Mouse (Mus musculus): ENCODE measurements around the gene Dnaja2.

Dnaja2 gene

GRCm38 (mm10) chr8:85554391-85555180 lies 558 bp downstream of the Dnaja2 start:
- peak; percentile 6 to 28 for DNase-seq

- DNase-seq, result no peak
Measured at GRCm38 (mm10) chr8:85551934-85552333, 3.2 kb downstream of the Dnaja2 start.

DNA sequence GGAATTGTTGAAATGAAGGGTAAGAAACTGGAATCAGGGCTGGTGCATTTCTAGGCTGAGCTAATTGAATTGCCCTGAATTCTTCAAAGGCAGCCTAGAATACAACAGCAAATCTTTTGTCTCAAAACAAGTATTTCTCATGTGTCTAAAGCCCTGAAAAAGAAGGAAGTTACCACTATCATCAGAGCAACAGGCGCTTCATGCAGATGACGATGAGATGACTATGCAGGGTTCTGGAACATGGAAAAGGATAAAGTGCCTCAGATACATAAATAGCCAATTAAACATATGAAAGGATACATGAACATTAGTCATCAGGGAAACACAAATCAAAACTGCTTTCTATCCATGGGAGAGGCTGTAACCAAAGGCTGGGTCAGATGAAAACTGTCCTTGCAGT lies 18.8 kb downstream of the Dnaja2 start:
- DNase-seq, result no peak

DNA sequence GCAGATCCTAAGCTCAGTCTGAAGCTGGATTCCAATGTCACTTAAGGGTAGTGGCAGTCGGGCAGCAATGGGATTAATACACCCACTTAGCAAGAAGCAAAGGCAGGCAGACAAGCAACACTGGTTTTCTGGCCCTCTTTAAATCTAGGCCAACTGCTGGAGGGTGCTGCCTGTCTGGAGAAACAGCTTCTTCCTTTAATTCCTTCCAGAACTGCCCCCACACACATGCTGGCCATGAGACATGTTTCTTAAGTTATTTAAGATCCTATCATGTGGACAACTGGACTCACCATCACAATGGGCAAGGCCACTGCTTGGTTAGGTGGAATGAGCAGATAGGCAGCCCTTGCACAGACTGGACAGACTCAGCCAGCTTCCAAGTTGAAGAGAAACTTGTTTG lies 21.0 kb downstream of the Dnaja2 start:
- no peak for DNase-seq

DNA sequence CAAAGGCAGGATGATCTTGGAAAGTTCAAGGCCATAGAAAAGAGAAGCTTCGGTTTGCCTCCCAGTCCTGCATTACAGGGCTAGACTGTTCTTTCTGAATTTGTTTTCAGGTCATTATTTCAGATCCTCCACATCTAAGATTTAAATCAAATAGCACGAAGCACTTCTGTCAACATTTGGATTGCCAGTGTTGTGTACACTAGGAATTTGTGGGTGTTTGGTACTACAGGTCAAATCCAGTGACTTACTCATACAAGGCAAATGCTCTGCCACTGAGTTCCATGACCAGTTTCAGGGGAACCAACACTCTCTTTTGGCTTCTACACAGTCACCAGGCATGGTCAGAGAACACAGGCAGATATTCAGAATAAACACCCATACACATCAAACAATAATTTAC lies 21.7 kb downstream of the Dnaja2 start:
- no peak for DNase-seq

DNA sequence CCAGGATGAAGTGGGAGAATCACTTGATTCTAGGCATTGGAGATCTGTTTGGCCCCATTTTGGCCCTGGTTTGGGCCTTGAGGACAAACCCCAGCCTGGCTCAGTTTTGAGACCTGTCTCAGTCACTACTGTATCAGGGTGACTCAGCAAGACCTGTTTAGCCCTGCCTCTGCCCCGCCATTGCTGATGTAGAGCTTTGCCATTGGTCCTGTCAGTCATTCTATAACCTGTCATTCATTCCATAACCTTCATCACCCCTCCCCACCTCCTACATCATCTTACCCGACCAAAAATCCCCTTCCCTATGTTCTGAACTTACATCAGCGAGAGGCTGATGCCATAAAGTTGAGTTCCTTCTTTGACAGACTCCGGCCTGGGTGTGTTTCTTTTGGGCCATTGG lies 22.3 kb downstream of the Dnaja2 start:
- DNase-seq, result no peak

DNA sequence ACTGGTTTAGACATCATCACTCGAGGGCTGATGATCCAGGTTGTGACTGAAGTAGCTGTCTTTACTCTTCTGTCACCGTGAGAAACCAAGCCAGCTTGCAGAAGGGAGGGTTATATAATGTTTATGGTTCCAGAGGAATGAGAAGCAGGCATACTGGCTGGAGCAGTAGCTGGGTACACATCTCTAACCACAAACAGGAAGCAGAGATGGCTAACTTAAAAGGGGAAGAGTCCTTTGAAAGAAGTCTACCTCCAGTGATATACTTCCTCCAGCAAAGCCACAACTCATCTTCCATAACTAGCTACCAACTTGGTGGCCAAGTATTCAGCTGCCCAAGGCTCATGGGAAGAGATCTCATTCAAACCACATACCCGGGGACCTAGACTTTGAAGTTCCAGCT lies 23.7 kb downstream of the Dnaja2 start:
- no peak for DNase-seq

- no peak for DNase-seq
Measured at GRCm38 (mm10) chr8:85530717-85531116, 24.4 kb downstream of the Dnaja2 start.

DNA sequence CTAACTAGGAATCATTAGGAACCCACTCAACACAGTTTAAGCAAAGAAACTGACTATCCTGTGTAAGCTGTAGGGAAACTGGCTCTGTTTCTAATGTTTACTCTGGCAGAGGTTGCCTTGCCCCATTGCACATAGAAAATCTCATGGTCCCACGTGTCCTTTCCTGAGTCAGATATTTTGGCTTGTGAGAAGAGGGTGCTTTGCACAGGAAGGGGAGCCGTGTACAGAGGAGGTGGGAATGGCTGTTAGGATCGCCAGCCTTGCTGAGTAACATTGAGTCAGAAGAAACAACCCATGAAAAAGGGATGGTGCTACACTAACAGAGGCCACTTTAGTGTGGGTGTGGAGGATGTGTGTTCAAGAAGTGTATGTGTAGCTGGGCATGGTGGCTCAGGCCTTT lies 26.2 kb downstream of the Dnaja2 start:
- DNase-seq, result no peak

GRCm38 (mm10) chr8:85526105-85526504 lies 29.0 kb downstream of the Dnaja2 start:
- DNase-seq, result peak; percentile 51 to 75

GRCm38 (mm10) chr8:85524086-85524485 lies 31.1 kb downstream of the Dnaja2 start:
- no peak for DNase-seq

GRCm38 (mm10) chr8:85521332-85521731 lies 33.8 kb downstream of the Dnaja2 start:
- no peak for DNase-seq

GRCm38 (mm10) chr8:85520586-85520985 lies 34.6 kb downstream of the Dnaja2 start:
- DNase-seq, result no peak

GRCm38 (mm10) chr8:85517956-85518355 lies 37.2 kb downstream of the Dnaja2 start:
- no peak for DNase-seq

DNA sequence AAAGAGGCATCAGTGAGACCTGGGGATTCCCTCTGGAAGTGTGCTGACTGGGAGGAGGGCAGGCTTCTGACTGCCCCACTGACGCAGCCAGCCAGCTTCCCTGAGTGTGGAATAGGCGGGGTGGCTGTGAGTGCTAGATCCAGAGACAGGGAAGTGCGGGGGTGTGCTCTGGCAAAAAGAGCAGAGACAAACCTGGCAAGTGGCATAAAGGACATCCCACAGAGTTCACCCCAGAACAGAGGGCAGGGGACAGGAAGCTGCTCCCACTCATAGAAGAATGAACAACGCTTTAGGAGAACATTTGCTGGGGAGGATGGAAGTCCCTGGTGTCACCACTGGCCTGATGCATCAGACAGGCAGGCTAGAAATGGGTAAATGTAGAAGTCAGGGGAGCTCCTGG lies 37.8 kb downstream of the Dnaja2 start:
- no peak for DNase-seq

DNA sequence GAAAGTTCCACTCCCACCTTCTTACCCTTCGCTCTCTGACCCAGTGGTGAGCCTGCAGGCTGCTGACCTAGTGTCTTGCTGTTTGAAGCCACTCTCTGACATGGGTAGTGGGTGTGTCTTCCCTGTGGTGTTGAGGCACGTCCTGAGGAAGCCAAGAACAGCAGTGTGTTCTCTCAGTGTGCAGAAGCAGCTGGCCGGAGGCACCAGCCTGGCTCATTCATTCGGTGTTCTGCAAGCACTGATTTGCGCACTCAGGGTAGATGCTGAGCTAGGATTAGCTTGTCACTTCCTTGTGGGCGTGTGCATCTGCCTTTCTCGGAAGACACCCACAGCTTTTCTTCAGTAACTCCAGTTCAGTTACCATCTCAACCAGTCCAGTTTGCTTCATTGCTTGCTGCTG lies 39.8 kb downstream of the Dnaja2 start:
- no peak for DNase-seq

- DNase-seq, result no peak
Measured at GRCm38 (mm10) chr8:85513283-85513682, 41.9 kb downstream of the Dnaja2 start.

DNA sequence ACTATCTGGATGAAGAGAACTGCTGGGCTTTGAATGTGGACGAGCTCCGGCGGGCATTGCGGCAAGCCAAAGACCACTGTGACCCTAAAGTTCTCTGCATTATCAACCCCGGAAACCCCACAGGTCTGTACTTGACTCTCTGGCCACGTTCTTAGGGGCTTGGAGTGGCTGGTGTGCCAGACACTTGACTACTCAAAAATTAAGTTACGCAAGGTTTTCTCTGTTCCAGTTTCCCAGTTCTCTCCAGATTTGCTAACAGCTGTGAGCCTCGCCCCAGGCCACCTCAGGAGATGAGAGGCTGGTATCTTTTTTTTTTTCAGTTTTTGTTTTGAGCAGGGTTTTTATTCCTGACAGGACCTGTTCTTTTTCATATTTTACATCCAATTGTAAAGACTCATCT lies 42.9 kb downstream of the Dnaja2 start:
- no peak for DNase-seq

- DNase-seq, result no peak
Measured at GRCm38 (mm10) chr8:85508661-85509060, 46.5 kb downstream of the Dnaja2 start.

GRCm38 (mm10) chr8:85506620-85507019 lies 48.5 kb downstream of the Dnaja2 start:
- DNase-seq, result no peak

GRCm38 (mm10) chr8:85504704-85505103 lies 50.4 kb downstream of the Dnaja2 start:
- no peak for DNase-seq

- no peak for DNase-seq
Measured at GRCm38 (mm10) chr8:85503065-85503464, 52.1 kb downstream of the Dnaja2 start.

- DNase-seq, result no peak
Measured at GRCm38 (mm10) chr8:85502381-85502780, 52.8 kb downstream of the Dnaja2 start.

DNA sequence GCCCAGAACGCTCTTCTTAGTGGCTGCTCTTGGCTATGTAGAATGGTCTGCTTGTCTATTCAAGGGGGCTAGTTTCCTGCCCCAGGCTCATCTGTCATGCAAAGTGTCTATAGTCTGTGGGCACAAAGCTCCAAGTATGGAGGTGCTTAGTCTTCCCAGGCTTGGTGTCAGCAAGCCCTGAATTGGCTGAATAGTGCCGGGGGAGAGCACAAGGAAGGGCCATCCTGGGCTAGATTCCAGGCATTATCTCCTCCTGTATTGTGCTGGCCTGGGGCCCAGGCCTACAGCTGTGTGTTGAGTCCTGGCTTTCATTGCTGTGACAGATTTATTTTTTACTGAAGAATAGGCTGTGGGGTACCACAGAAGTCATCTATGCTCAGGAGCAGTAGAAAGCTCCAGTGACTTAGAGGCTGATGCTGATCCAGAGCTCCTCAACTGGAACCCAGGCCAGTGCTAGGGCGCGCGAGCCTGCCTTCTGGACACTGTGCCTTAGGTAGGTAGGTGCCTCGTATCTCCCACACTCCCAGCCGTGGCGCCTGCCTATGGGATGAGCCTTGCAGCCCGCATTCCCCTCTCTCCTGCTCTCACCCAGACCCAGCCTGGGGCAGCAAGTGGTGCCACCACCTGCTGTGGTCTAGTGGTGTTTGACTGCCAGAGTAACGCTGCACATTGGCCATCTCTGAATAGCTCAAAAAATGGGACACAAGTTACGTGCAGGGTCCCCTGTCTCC lies 54.0 kb downstream of the Dnaja2 start:
- DNase-seq, result peak; percentile 58 to 61

Measured in cerebellum, adult 18-20 months (tissue).